Mouse (Mus musculus) left cerebral cortex, adult 18-20 months (tissue): Measurements from ENCODE around the gene Sult1c1. TPM values are rescaled to one million over a fixed set of nuclear protein-coding genes. Genes with fewer than 3 reads are reported as not detected.
"Not testable (repeated sequence)": the region's sequence is repeated elsewhere in the genome, so short reads cannot be mapped to it uniquely, and the experiment has no call there.

Experiments used
- DNase-seq, 2 experiments: peaks; one replicate each; pipeline ENCODE4 v3.0.0; 2021 to 2022; ENCODE audit warnings: low spot score in 2 of 2, mixed read lengths in 1 of 2
- long read RNA-seq, 2 experiments: library from polyadenylated mRNA; stranded (forward); transcript quantifications; one replicate each; pipeline ENCODE4 v2.0.0; 2021
- total RNA-seq, 2 experiments: library from RNA; stranded (reverse); gene quantifications; 2 replicates each; pipeline ENCODE4 v1.2.3; 2021

Gene Sult1c1
- not detected for total RNA-seq
- long read RNA-seq, experiment 1, result 0 reads
- long read RNA-seq, experiment 2, result 0 reads

DNA sequence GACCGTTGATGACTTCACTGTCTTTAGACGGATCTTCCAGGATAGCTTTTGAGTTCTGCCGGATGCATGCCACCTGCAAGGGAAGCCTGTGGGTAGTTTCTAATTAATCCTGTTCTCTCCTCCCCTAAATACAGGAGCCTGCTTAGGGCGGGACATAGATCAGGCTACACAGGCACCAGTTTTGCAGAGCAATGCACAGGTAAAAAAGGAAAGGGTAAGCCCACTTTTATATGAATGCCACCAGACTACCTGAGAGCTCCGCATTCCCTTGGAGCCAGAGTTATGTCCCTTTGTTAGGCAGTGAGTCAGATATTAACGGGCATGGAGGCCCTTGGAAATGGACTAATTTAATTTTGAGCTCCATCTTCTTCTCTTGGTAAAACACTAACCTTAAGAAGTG lies at the start of gene Sult1c1:
TSS of gene Sult1c1 (minus strand) at position 101 of the 400 bp plus-strand sequence.
- DNase-seq, result no peak

- peak; percentile 23 to 49 for DNase-seq
These were observed 23.7 kb upstream of the Sult1c1 start for GRCm38 (mm10) chr17:54014204-54014603.

- DNase-seq, result no peak
These were observed 20.7 kb upstream of the Sult1c1 start for GRCm38 (mm10) chr17:54011196-54011595.

DNA sequence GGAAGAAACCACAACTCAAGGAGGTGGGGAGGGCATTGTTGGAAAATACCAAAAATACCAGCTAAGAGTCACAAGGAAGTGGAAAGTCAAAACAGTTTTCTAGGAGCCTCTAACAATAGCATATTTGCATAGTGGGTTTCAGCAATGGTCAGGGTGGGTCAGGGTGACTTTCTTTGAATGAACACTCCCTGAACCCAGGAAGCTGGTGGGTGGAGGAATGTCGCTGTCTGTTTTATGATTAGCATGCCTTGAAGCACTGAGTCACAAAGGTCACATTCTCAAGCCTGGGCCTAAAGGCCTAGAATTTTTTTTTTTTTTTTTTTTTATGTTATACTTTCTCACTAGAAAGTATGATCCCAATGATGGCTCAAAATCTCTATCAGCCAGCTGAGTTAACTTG lies 20.1 kb upstream of the Sult1c1 start:
- not testable (repeated sequence) for DNase-seq

DNA sequence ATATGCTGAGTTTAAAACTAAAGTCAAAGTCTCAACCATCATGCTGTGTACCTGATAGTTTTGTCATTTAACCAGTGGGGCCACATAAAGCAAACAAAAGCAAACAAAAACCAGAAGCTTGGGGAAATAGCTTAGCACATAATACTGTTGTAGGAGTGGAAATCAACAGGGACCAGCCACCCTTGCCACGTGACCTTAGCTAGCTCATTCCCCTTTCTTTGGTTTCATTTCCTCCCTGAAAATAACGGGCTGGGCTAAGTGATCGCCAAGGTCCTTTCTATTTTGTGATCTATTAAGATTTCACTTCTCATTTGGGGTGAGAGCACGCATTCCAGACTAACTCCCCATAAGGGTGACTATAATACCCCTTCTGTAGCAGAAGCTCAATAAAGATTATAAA lies 13.0 kb upstream of the Sult1c1 start:
- no peak for DNase-seq

GRCm38 (mm10) chr17:53973606-53974005 lies 16.9 kb downstream of the Sult1c1 start:
- no peak for DNase-seq

GRCm38 (mm10) chr17:53941569-53942162 lies 48.8 kb downstream of the Sult1c1 start:
- DNase-seq, result no peak

DNA sequence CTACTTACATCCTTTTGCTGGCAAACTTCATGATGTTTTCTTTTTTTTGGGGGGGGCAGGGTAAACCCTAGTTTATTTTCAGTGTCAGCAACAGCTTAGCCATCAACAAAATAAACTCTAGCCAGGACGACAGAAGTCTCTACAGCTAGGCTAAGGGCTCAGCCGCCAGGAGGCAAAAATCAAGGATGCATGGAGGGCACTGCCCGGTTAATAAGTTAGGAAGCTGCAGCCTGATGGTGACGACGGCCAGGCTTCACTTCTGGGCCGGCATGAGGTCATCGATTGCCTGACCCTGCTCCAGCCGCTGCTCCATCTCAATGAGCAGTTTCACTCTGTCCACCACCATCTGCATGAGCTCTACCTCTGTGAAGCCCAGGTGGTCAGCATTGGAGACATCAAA lies 49.7 kb downstream of the Sult1c1 start:
- no peak for DNase-seq

Other genes with a start within 250 kb of the Sult1c1 start
- gene Sult1c2, start 144.3 kb downstream of the Sult1c1 start, total RNA-seq, result not detected